In genomic region chr16:4599616-4600015, GRCm38 (mm10) we compare ENCODE assay signal across 19 mouse cellular contexts. TPM values are rescaled to one million over a fixed set of nuclear protein-coding genes. Genes with fewer than 3 reads are reported as not detected.
DNase-seq lines count a peak whose midpoint lies in the region; ATAC-seq and TF ChIP-seq lines count a peak whose summit lies in the region.
"Had no signal": no experiment of that assay in that cellular context is flagged by ENCODE, and none has a peak within 500 bp of the region (broad histone marks: within the 10 kb centered on the region; RNA-seq: fewer than 3 reads in every experiment).

No protein-coding gene starts in this region.

- no peak for TF ChIP-seq POLR2A in heart, adult 2 months (IDR thresholded peaks at IDR 0.05; ENCODE audit: insufficient read depth, low read depth, low read length)

- H3K4me2 ChIP-seq in heart, postnatal 0 days (ENCODE audit: low read depth, low read length), result no peak overlapping the region
- H3K4me2 ChIP-seq in kidney, embryonic 16.5 days (replicated peaks; ENCODE audit: low read depth, low read length), result no peak overlapping the region
- H3K4me2 ChIP-seq: liver, embryonic 15.5 days had no signal

- no peaks in the 10 kb centered on the region for H3K79me2 ChIP-seq in heart, adult 2 months (replicated peaks; ENCODE audit: control insufficient read depth, insufficient read depth, low read length)

- no peak overlapping the region for H3K4me3 ChIP-seq in heart, postnatal 0 days (ENCODE audit: low read depth, low read length)
- no peak overlapping the region for H3K4me3 ChIP-seq in heart, adult 2 months
- no peak overlapping the region for H3K4me3 ChIP-seq in kidney, embryonic 16.5 days (ENCODE audit: low read length)
- peak overlapping the region; percentile 90; the same call in 1 of the 2 replicates for H3K4me3 ChIP-seq in E14TG2a.4 (replicated peaks; ENCODE audit: low read length)
- no peak overlapping the region for H3K4me3 ChIP-seq in limb, embryonic 10.5 days
- H3K4me3 ChIP-seq: intestine, embryonic 15.5 days; liver, embryonic 15.5 days; midbrain, embryonic 12.5 days had no signal

- no peak for TF ChIP-seq CTCF in heart, postnatal 0 days (IDR thresholded peaks at IDR 0.05; ENCODE audit: low read depth)
- TF ChIP-seq CTCF in heart, adult 2 months (IDR thresholded peaks at IDR 0.05), result no peak
- no peak for TF ChIP-seq CTCF in E14TG2a.4 (conservative IDR thresholded peaks at IDR 0.05; ENCODE audit: low read length)

- no peak for TF ChIP-seq EP300 in heart, postnatal 0 days (IDR thresholded peaks at IDR 0.05; ENCODE audit: low read depth)
- no peak for TF ChIP-seq EP300 in heart, adult 2 months (IDR thresholded peaks at IDR 0.05; ENCODE audit: insufficient read depth, low read depth, low read length)

- no peak for DNase-seq in heart, postnatal 0 days (ENCODE audit: low spot score)
- no peak for DNase-seq in heart, adult 2 months
- no peak for DNase-seq in kidney, postnatal 4 days
- no peak for DNase-seq in limb, embryonic 10.5 days (ENCODE audit: low spot score)
- DNase-seq in embryo, embryonic 11 days, result no peak
- DNase-seq: B cell, adult 2 months; cerebellum, adult 18-20 months; cerebellum, postnatal 36 days; gastrocnemius, postnatal 14 days; layer of hippocampus, adult 9-11 months; right cerebral cortex, postnatal 25 days; thymus, adult 2 months had no signal

- H3K36me3 ChIP-seq in heart, postnatal 0 days (replicated peaks; ENCODE audit: control insufficient read depth, insufficient read depth, low read length), result no peaks in the 10 kb centered on the region
- no peaks in the 10 kb centered on the region for H3K36me3 ChIP-seq in heart, adult 2 months (ENCODE audit: control insufficient read depth, insufficient read depth, low read length)
- no peaks in the 10 kb centered on the region for H3K36me3 ChIP-seq in kidney, embryonic 16.5 days (ENCODE audit: insufficient read depth, low read length)
- H3K36me3 ChIP-seq in E14TG2a.4 (ENCODE audit: insufficient read depth, low read length), result peaks cover 8% of the 10 kb centered on the region
- H3K36me3 ChIP-seq in limb, embryonic 10.5 days, result 0 out of 2 replicates have a peak, but pooled peaks cover 9% of the 10 kb centered on the region
- H3K36me3 ChIP-seq: intestine, embryonic 15.5 days; liver, embryonic 15.5 days; midbrain, embryonic 12.5 days had no signal

- no peak overlapping the region for H3K27ac ChIP-seq in heart, postnatal 0 days (ENCODE audit: low read depth)
- no peak overlapping the region for H3K27ac ChIP-seq in heart, adult 2 months
- peak overlapping the region; percentile 57; the same call in 1 of the 2 replicates for H3K27ac ChIP-seq in kidney, embryonic 16.5 days (ENCODE audit: low read length)
- H3K27ac ChIP-seq in limb, embryonic 10.5 days, result peak overlapping the region; percentile 59
- H3K27ac ChIP-seq: intestine, embryonic 15.5 days; liver, embryonic 15.5 days; macrophage had no signal

- ATAC-seq in heart, postnatal 0 days (ENCODE audit: insufficient read depth, low read depth), result no peak
- no peak for ATAC-seq in kidney, embryonic 16.5 days (ENCODE audit: low FRiP score, low TSS enrichment)
- ATAC-seq: forebrain, embryonic 14.5 days; intestine, embryonic 15.5 days had no signal

- intact Hi-C loops in heart, adult 2 months (cut with DNase I), result no loop called here

- peaks cover 79% of the 10 kb centered on the region for H3K4me1 ChIP-seq in heart, postnatal 0 days (ENCODE audit: control insufficient read depth, insufficient read depth)
- H3K4me1 ChIP-seq in heart, adult 2 months (ENCODE audit: control insufficient read depth, insufficient read depth, low read length), result peaks cover 4% of the 10 kb centered on the region; the same call in 1 of the 2 replicates
- H3K4me1 ChIP-seq in kidney, embryonic 16.5 days (ENCODE audit: insufficient read depth, low read length), result peaks cover 92% of the 10 kb centered on the region
- H3K4me1 ChIP-seq in E14TG2a.4 (replicated peaks; ENCODE audit: low read depth, low read length), result peaks cover 96% of the 10 kb centered on the region
- H3K4me1 ChIP-seq in limb, embryonic 10.5 days, result peaks cover 98% of the 10 kb centered on the region

- H3K9ac ChIP-seq in heart, postnatal 0 days (replicated peaks; ENCODE audit: low read depth, low read length), result 0 out of 2 replicates have a peak overlapping the region, but pooled peaks have one; percentile 31
- no peak overlapping the region for H3K9ac ChIP-seq in heart, adult 2 months (ENCODE audit: low read depth, low read length)
- 0 out of 2 replicates have a peak overlapping the region, but pooled peaks have one; percentile 10 for H3K9ac ChIP-seq in kidney, embryonic 16.5 days (replicated peaks; ENCODE audit: low read length)
- H3K9ac ChIP-seq: liver, embryonic 15.5 days; midbrain, embryonic 12.5 days had no signal

- H3K9me3 ChIP-seq in heart, postnatal 0 days (replicated peaks; ENCODE audit: control insufficient read depth, low read length), result no peaks in the 10 kb centered on the region
- H3K9me3 ChIP-seq in kidney, embryonic 16.5 days (ENCODE audit: low read length), result no peaks in the 10 kb centered on the region
- H3K9me3 ChIP-seq in E14TG2a.4 (ENCODE audit: low read length), result no peaks in the 10 kb centered on the region
- H3K9me3 ChIP-seq in limb, embryonic 10.5 days (replicated peaks), result no peaks in the 10 kb centered on the region
- H3K9me3 ChIP-seq: intestine, embryonic 15.5 days; liver, embryonic 15.5 days; midbrain, embryonic 12.5 days had no signal

- H3K27me3 ChIP-seq in heart, postnatal 0 days (ENCODE audit: control insufficient read depth, insufficient read depth, low read length), result no peaks in the 10 kb centered on the region
- H3K27me3 ChIP-seq in heart, adult 2 months (ENCODE audit: control insufficient read depth, insufficient read depth, low read length), result no peaks in the 10 kb centered on the region
- no peaks in the 10 kb centered on the region for H3K27me3 ChIP-seq in kidney, embryonic 16.5 days (ENCODE audit: insufficient read depth, low read length)
- H3K27me3 ChIP-seq in E14TG2a.4 (ENCODE audit: insufficient read depth, low read length), result no peaks in the 10 kb centered on the region
- no peaks in the 10 kb centered on the region for H3K27me3 ChIP-seq in limb, embryonic 10.5 days (ENCODE audit: low read depth, poor library complexity, severe bottlenecking)
- H3K27me3 ChIP-seq: intestine, embryonic 15.5 days; midbrain, embryonic 12.5 days had no signal

- 79% methylated on average over 3 of the region's 3 CpGs for WGBS in heart, postnatal 0 days
- 81% methylated on average over 3 of the region's 3 CpGs for WGBS in heart, adult 2 months
- 85% methylated on average over 3 of the region's 3 CpGs for WGBS in kidney, embryonic 16.5 days
- WGBS in limb, embryonic 10.5 days, result 86% methylated on average over 3 of the region's 3 CpGs

RNA-seq across cellular contexts. Expression of gene Glis2, which starts 5.1 kb away (rescaled TPM):
- total RNA-seq in heart, postnatal 0 days (2014; rRNA removed; ENCODE audit: low replicate concordance), result 25.3 and 25.4 TPM in 2 replicates
- 11.2 and 11.8 TPM in 2 replicates for polyA plus RNA-seq in heart, postnatal 0 days (2015; fragmentation: Nextera tagmentation; extraction: Ambion mirVana)
- 10 to 100 TPM; 10.0 to 11.1 TPM for total RNA-seq in heart, adult 2 months (2021)
- 17.3 and 23.8 TPM in 2 replicates for polyA plus RNA-seq in heart, adult 2 months (2012; rRNA removed)
- 43.6 and 53.6 TPM in 2 replicates for polyA plus RNA-seq in kidney, embryonic 16.5 days (2015; fragmentation: Nextera tagmentation; extraction: Ambion mirVana)
- 27.0 and 30.7 TPM in 2 replicates for polyA plus RNA-seq in limb, embryonic 10.5 days (2016; fragmentation: Nextera tagmentation; extraction: Ambion mirVana)

RNA-seq across cellular contexts. Expression of gene Pam16, which starts 25.2 kb away (rescaled TPM):
- total RNA-seq in heart, postnatal 0 days (2014; rRNA removed; ENCODE audit: low replicate concordance), result 23.9 and 74.9 TPM in 2 replicates
- polyA plus RNA-seq in heart, postnatal 0 days (2015; fragmentation: Nextera tagmentation; extraction: Ambion mirVana), result 172 and 184 TPM in 2 replicates
- 100 to 1,000 TPM; 119 to 165 TPM for total RNA-seq in heart, adult 2 months (2021)
- polyA plus RNA-seq in heart, adult 2 months (2012; rRNA removed), result 36.3 and 39.4 TPM in 2 replicates
- 67.8 and 80.4 TPM in 2 replicates for polyA plus RNA-seq in kidney, embryonic 16.5 days (2015; fragmentation: Nextera tagmentation; extraction: Ambion mirVana)
- polyA plus RNA-seq in limb, embryonic 10.5 days (2016; fragmentation: Nextera tagmentation; extraction: Ambion mirVana), result 108 and 113 TPM in 2 replicates

RNA-seq across cellular contexts. Expression of gene Tfap4, which starts 40.0 kb away (rescaled TPM):
- 2.6 and 6.3 TPM in 2 replicates for total RNA-seq in heart, postnatal 0 days (2014; rRNA removed; ENCODE audit: low replicate concordance)
- 2.9 and 3.4 TPM in 2 replicates for polyA plus RNA-seq in heart, postnatal 0 days (2015; fragmentation: Nextera tagmentation; extraction: Ambion mirVana)
- 1 to 10 TPM; 3.2 to 3.4 TPM for total RNA-seq in heart, adult 2 months (2021)
- 2.4 and 2.9 TPM in 2 replicates for polyA plus RNA-seq in heart, adult 2 months (2012; rRNA removed)
- 21.8 and 25.5 TPM in 2 replicates for polyA plus RNA-seq in kidney, embryonic 16.5 days (2015; fragmentation: Nextera tagmentation; extraction: Ambion mirVana)
- polyA plus RNA-seq in limb, embryonic 10.5 days (2016; fragmentation: Nextera tagmentation; extraction: Ambion mirVana), result 41.4 and 48.5 TPM in 2 replicates

RNA-seq across cellular contexts. Expression of gene Vasn, which starts 40.1 kb away (rescaled TPM):
- total RNA-seq in heart, postnatal 0 days (2014; rRNA removed; ENCODE audit: low replicate concordance), result 38.7 and 64.8 TPM in 2 replicates
- 8.1 and 9.3 TPM in 2 replicates for polyA plus RNA-seq in heart, postnatal 0 days (2015; fragmentation: Nextera tagmentation; extraction: Ambion mirVana)
- total RNA-seq in heart, adult 2 months (2021), result 10 to 100 TPM in 1 of 2 experiments, 1 to 10 TPM in 1; 9.2 to 10.5 TPM
- polyA plus RNA-seq in heart, adult 2 months (2012; rRNA removed), result 23.9 and 24.2 TPM in 2 replicates
- 26.8 TPM in 2 replicates for polyA plus RNA-seq in kidney, embryonic 16.5 days (2015; fragmentation: Nextera tagmentation; extraction: Ambion mirVana)
- 22.5 and 28.3 TPM in 2 replicates for polyA plus RNA-seq in limb, embryonic 10.5 days (2016; fragmentation: Nextera tagmentation; extraction: Ambion mirVana)

RNA-seq across cellular contexts. Expression of gene Dnaja3, which starts 40.2 kb away (rescaled TPM):
- 99.6 and 102 TPM in 2 replicates for total RNA-seq in heart, postnatal 0 days (2014; rRNA removed; ENCODE audit: low replicate concordance)
- 99.5 and 103 TPM in 2 replicates for polyA plus RNA-seq in heart, postnatal 0 days (2015; fragmentation: Nextera tagmentation; extraction: Ambion mirVana)
- 100 to 1,000 TPM; 138 to 150 TPM for total RNA-seq in heart, adult 2 months (2021)
- polyA plus RNA-seq in heart, adult 2 months (2012; rRNA removed), result 80.8 and 104 TPM in 2 replicates
- 89.6 and 95.3 TPM in 2 replicates for polyA plus RNA-seq in kidney, embryonic 16.5 days (2015; fragmentation: Nextera tagmentation; extraction: Ambion mirVana)
- 64.1 and 70.2 TPM in 2 replicates for polyA plus RNA-seq in limb, embryonic 10.5 days (2016; fragmentation: Nextera tagmentation; extraction: Ambion mirVana)

Comparison
In these comparisons a context has a peak if more than half of its experiments do, and no peak if none do; other contexts are left out.
1. H3K27ac ChIP-seq: peak in kidney, embryonic 16.5 days (single experiment) and limb, embryonic 10.5 days (single experiment); none in heart, postnatal 0 days (single experiment) and heart, adult 2 months (single experiment).